Mouse (Mus musculus): ENCODE data around the gene Man2a1. TPM values are rescaled to one million over a fixed set of nuclear protein-coding genes. Genes with fewer than 3 reads are reported as not detected.
"Not testable (repeated sequence)": the region's sequence is repeated elsewhere in the genome, so short reads cannot be mapped to it uniquely, and the experiment has no call there.

The Man2a1 gene
- polyA plus RNA-seq, 1 experiment from 2014 or later: 4.1 TPM

- Histone ChIP-seq H3K36me3 (ENCODE audit: control insufficient read depth, insufficient read depth, low read length) (peaks cover 6% of the 10 kb centered on the region; the same call in 1 of the 2 replicates), H3K9me3 (replicated peaks; ENCODE audit: control insufficient read depth, low read length) (no peaks in the 10 kb centered on the region), H3K9ac (ENCODE audit: low read depth, low read length) (no peak overlapping the region), H3K4me3 (ENCODE audit: low read depth, low read length) (no peak overlapping the region), H3K27me3 (ENCODE audit: control insufficient read depth, insufficient read depth, low read length) (no peaks in the 10 kb centered on the region), H3K4me1 (ENCODE audit: control insufficient read depth, insufficient read depth, low read length) (peaks cover 4% of the 10 kb centered on the region; the same call in 1 of the 2 replicates), H3K4me2 (no peak overlapping the region), H3K27ac (ENCODE audit: low read depth, low read length) (no peak overlapping the region)
- 84% methylated on average over 6 of the region's 6 CpGs for WGBS (ENCODE audit: insufficient replicate concordance)
- ATAC-seq (replicated peaks; ENCODE audit: insufficient number of reproducible peaks, low FRiP score, low TSS enrichment): no peak
Observed at GRCm38 (mm10) chr17:64753507-64753906, 153.0 kb downstream of the Man2a1 start.

GRCm38 (mm10) chr17:64754142-64754863 lies 153.8 kb downstream of the Man2a1 start:
- H3K4me1 ChIP-seq (ENCODE audit: control insufficient read depth, insufficient read depth, low read length): no peaks in the 10 kb centered on the region; the same call in 1 of the 2 replicates
- WGBS (ENCODE audit: insufficient replicate concordance): 69% methylated on average over 9 of the region's 9 CpGs
- no peak overlapping the region for H3K9ac ChIP-seq (ENCODE audit: low read depth, low read length)
- H3K4me3 ChIP-seq (ENCODE audit: low read depth, low read length): no peak overlapping the region
- no peaks in the 10 kb centered on the region for H3K27me3 ChIP-seq (ENCODE audit: control insufficient read depth, insufficient read depth, low read length)
- H3K36me3 ChIP-seq (ENCODE audit: control insufficient read depth, insufficient read depth, low read length): peaks cover 6% of the 10 kb centered on the region; the same call in 1 of the 2 replicates
- no peaks in the 10 kb centered on the region for H3K9me3 ChIP-seq (replicated peaks; ENCODE audit: control insufficient read depth, low read length)
- no peak overlapping the region for H3K4me2 ChIP-seq
- no peak for ATAC-seq (replicated peaks; ENCODE audit: insufficient number of reproducible peaks, low FRiP score, low TSS enrichment)
- H3K27ac ChIP-seq (ENCODE audit: low read depth, low read length): no peak overlapping the region

- WGBS (ENCODE audit: insufficient replicate concordance): 76% methylated on average over 5 of the region's 5 CpGs
- no peak overlapping the region for H3K4me3 ChIP-seq (ENCODE audit: low read depth, low read length)
- H3K27me3 ChIP-seq (ENCODE audit: control insufficient read depth, insufficient read depth, low read length): no peaks in the 10 kb centered on the region
- H3K9me3 ChIP-seq (replicated peaks; ENCODE audit: control insufficient read depth, low read length): no peaks in the 10 kb centered on the region
- ATAC-seq (replicated peaks; ENCODE audit: insufficient number of reproducible peaks, low FRiP score, low TSS enrichment): no peak
- H3K4me1 ChIP-seq (ENCODE audit: control insufficient read depth, insufficient read depth, low read length): no peaks in the 10 kb centered on the region
- no peak overlapping the region for H3K27ac ChIP-seq (ENCODE audit: low read depth, low read length)
- H3K9ac ChIP-seq (ENCODE audit: low read depth, low read length): no peak overlapping the region
- H3K36me3 ChIP-seq (ENCODE audit: control insufficient read depth, insufficient read depth, low read length): peaks cover 6% of the 10 kb centered on the region; the same call in 1 of the 2 replicates
- no peak overlapping the region for H3K4me2 ChIP-seq
Observed at GRCm38 (mm10) chr17:64755191-64755590, 154.7 kb downstream of the Man2a1 start.

- H3K4me2 ChIP-seq; H3K27me3 ChIP-seq (ENCODE audit: control insufficient read depth, insufficient read depth, low read length); H3K9me3 ChIP-seq (replicated peaks; ENCODE audit: control insufficient read depth, low read length); H3K4me3 ChIP-seq (ENCODE audit: low read depth, low read length); H3K4me1 ChIP-seq (ENCODE audit: control insufficient read depth, insufficient read depth, low read length); H3K27ac ChIP-seq (ENCODE audit: low read depth, low read length); H3K36me3 ChIP-seq (ENCODE audit: control insufficient read depth, insufficient read depth, low read length); ATAC-seq (replicated peaks; ENCODE audit: insufficient number of reproducible peaks, low FRiP score, low TSS enrichment); H3K9ac ChIP-seq (ENCODE audit: low read depth, low read length): not testable (repeated sequence)
- 73% methylated on average over 4 of the region's 4 CpGs for WGBS (ENCODE audit: insufficient replicate concordance)
Observed at GRCm38 (mm10) chr17:64762651-64763050, 162.1 kb downstream of the Man2a1 start.

- H3K4me3 ChIP-seq (ENCODE audit: low read depth, low read length): no peak overlapping the region
- no peaks in the 10 kb centered on the region for H3K9me3 ChIP-seq (replicated peaks; ENCODE audit: control insufficient read depth, low read length)
- no peaks in the 10 kb centered on the region for H3K36me3 ChIP-seq (ENCODE audit: control insufficient read depth, insufficient read depth, low read length)
- no peak overlapping the region for H3K9ac ChIP-seq (ENCODE audit: low read depth, low read length)
- WGBS (ENCODE audit: insufficient replicate concordance): 89% methylated on average over 4 of the region's 4 CpGs
- no peak for ATAC-seq (replicated peaks; ENCODE audit: insufficient number of reproducible peaks, low FRiP score, low TSS enrichment)
- H3K4me2 ChIP-seq: no peak overlapping the region
- H3K27ac ChIP-seq (ENCODE audit: low read depth, low read length): no peak overlapping the region
- no peaks in the 10 kb centered on the region for H3K4me1 ChIP-seq (ENCODE audit: control insufficient read depth, insufficient read depth, low read length)
- H3K27me3 ChIP-seq (ENCODE audit: control insufficient read depth, insufficient read depth, low read length): no peaks in the 10 kb centered on the region
Observed at GRCm38 (mm10) chr17:64763491-64763890, 163.0 kb downstream of the Man2a1 start.

- Histone ChIP-seq H3K9me3 (replicated peaks; ENCODE audit: control insufficient read depth, low read length) (no peaks in the 10 kb centered on the region), H3K4me1 (ENCODE audit: control insufficient read depth, insufficient read depth, low read length) (no peaks in the 10 kb centered on the region), H3K27me3 (ENCODE audit: control insufficient read depth, insufficient read depth, low read length) (no peaks in the 10 kb centered on the region), H3K4me3 (ENCODE audit: low read depth, low read length) (no peak overlapping the region), H3K36me3 (ENCODE audit: control insufficient read depth, insufficient read depth, low read length) (no peaks in the 10 kb centered on the region), H3K9ac (ENCODE audit: low read depth, low read length) (no peak overlapping the region), H3K4me2 (no peak overlapping the region), H3K27ac (ENCODE audit: low read depth, low read length) (no peak overlapping the region)
- 82% methylated on average over 11 of the region's 11 CpGs for WGBS (ENCODE audit: insufficient replicate concordance)
- ATAC-seq (replicated peaks; ENCODE audit: insufficient number of reproducible peaks, low FRiP score, low TSS enrichment): no peak
Observed at GRCm38 (mm10) chr17:64764175-64765122, 163.9 kb downstream of the Man2a1 start.

GRCm38 (mm10) chr17:64765286-64765685 lies 164.8 kb downstream of the Man2a1 start:
- Histone ChIP-seq H3K27ac (ENCODE audit: low read depth, low read length) (no peak overlapping the region), H3K4me2 (no peak overlapping the region), H3K9me3 (replicated peaks; ENCODE audit: control insufficient read depth, low read length) (no peaks in the 10 kb centered on the region), H3K36me3 (ENCODE audit: control insufficient read depth, insufficient read depth, low read length) (no peaks in the 10 kb centered on the region), H3K9ac (ENCODE audit: low read depth, low read length) (no peak overlapping the region), H3K27me3 (ENCODE audit: control insufficient read depth, insufficient read depth, low read length) (no peaks in the 10 kb centered on the region), H3K4me3 (ENCODE audit: low read depth, low read length) (no peak overlapping the region), H3K4me1 (ENCODE audit: control insufficient read depth, insufficient read depth, low read length) (no peaks in the 10 kb centered on the region)
- WGBS (ENCODE audit: insufficient replicate concordance): 42% methylated on average over 9 of the region's 9 CpGs
- ATAC-seq (replicated peaks; ENCODE audit: insufficient number of reproducible peaks, low FRiP score, low TSS enrichment): no peak

- Histone ChIP-seq H3K4me3 (ENCODE audit: low read depth, low read length) (no peak overlapping the region), H3K9me3 (replicated peaks; ENCODE audit: control insufficient read depth, low read length) (no peaks in the 10 kb centered on the region), H3K4me2 (no peak overlapping the region), H3K9ac (ENCODE audit: low read depth, low read length) (no peak overlapping the region), H3K4me1 (ENCODE audit: control insufficient read depth, insufficient read depth, low read length) (no peaks in the 10 kb centered on the region), H3K27me3 (ENCODE audit: control insufficient read depth, insufficient read depth, low read length) (no peaks in the 10 kb centered on the region), H3K27ac (ENCODE audit: low read depth, low read length) (no peak overlapping the region), H3K36me3 (ENCODE audit: control insufficient read depth, insufficient read depth, low read length) (no peaks in the 10 kb centered on the region)
- WGBS (ENCODE audit: insufficient replicate concordance): 61% methylated on average over 6 of the region's 6 CpGs
- no peak for ATAC-seq (replicated peaks; ENCODE audit: insufficient number of reproducible peaks, low FRiP score, low TSS enrichment)
Observed at GRCm38 (mm10) chr17:64766507-64766906, 166.0 kb downstream of the Man2a1 start.
